Mouse (Mus musculus) testis, postnatal 14 days (tissue): ENCODE data around the gene Hoxb8.

ENCODE experiments used
- DNase-seq: peaks from one replicate; pipeline ENCODE4 v3.0.0; 2021; ENCODE audit warnings: low spot score

Hoxb8 gene

DNA sequence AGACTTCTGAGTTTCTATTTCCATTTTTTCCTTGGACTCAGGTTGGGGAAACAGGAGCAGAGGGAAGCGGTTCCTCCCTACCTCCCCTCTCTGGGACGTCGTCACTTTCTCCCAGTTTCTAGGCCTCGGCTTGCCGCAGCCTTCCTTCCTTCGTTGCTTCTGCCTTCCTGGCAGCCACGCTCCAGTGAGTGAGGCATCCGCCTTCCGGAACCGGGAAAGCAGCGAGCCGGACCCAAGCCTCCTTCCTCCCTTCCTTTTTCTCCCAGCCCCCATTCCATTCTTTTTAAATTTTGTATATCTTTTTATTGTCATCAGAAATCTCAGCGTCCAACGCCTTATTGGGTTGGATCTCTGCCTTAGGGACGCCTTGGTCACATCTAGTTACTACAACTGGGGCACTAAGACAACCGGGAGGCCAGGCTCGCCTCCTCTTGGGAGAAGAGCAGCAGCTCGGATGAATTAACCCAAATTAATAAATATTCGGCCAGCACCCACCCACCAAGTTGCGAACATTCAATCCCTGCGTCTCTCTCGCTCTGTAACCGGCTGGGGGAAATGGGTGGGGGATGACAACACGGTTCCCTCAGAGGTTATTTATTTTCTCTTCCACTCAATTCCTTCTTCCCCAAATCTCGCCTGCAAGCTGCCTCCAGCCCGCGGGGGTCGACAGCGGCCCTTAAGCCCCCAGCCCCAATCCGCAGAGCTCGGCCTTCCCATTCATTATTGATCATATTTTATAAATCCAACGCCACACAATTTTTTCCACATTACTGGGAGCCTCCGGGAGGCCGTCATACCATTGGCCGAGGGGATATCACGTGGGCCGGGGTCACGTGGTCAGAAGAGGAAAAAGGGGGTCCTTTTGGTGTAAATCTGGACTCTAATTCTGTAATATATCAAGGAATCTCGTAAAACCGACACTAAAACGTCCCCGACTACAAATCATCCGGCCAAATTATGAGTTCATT is 4.3 kb downstream of the Hoxb8 start, which contains the start of gene Hoxb7:
Gene Hoxb7 (plus strand): TSS at position 853 of the 968 bp plus-strand sequence.
- no peak for DNase-seq

DNA sequence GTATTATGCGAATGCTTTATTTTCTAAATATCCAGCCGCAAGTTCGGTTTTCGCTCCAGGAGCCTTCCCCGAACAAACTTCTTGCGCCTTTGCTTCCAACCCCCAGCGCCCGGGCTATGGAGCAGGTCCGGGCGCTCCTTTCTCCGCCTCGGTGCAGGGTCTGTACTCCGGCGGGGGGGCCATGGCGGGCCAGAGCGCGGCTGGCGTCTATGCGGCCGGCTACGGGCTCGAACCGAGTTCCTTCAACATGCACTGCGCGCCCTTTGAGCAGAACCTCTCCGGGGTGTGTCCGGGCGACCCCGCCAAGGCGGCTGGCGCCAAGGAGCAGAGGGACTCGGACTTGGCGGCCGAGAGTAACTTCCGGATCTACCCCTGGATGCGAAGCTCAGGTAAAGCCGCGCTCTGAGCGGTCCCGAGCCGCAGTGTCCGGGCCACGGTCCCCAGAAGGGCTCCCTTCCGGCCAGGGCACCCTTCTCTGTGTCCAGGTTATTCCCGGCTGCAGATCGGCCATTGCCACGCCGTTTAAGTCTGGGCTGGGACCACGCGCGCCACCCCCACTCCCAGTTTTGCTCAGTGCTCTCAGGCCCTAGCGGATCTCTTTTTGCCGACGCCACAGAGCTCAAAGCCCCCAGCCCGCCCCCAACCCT is 5.2 kb downstream of the Hoxb8 start:
- DNase-seq: no peak

DNA sequence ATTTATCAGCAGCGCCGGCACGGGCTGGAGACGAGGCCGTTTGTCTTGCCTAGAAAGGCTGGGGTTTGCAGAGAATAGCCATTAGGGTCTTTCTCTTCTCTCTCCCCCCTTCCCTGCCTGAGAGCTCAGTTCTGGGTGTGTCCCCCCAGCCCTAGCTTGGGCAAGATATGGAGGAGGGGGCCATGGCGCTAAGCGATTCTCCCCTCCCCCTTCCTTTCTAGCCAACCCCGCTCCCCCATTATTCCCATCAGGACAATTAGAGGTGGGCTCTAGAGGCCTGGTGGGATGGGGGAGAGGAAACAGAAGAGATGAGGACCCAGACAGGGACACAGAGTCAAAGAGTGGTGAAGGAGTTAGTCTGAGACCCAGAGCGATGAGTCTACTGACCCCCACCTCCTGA is 5.7 kb downstream of the Hoxb8 start:
- no peak for DNase-seq

DNA sequence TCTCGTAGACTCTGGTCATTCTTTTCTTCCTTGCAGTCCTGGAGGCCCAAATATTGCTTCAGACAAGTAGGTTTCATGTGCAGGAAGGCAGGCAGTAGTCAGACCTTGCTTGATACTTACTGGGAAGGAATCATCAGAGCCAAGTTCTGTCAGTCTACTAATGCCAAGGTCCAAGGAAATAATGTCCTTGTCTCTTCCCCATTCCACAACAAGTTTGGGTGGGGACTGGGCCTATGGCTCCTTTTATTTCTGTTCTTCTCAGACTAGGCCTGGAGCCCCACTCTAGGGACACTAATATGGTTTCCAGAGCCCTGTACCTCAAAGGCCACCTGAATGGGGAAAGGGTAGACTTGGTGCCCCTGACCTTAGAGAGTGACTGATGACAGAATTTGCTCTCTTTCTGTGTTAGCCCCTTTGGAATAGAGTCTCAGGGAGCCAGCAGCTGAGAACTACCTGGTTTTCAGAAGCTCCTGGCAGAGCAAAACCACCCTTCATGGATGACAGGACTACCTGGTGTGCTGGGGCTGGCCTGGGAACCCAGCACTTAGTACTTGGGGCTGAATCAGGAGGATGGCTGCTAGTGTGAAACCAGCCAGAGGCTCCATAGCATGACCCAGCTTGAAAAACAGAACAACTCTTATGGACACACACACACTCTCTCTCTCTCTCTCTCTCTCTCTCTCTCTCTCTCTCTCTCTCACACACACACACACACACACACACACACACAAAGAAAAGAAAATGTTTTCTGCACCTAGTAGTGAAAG is 6.9 kb downstream of the Hoxb8 start:
- no peak for DNase-seq

DNA sequence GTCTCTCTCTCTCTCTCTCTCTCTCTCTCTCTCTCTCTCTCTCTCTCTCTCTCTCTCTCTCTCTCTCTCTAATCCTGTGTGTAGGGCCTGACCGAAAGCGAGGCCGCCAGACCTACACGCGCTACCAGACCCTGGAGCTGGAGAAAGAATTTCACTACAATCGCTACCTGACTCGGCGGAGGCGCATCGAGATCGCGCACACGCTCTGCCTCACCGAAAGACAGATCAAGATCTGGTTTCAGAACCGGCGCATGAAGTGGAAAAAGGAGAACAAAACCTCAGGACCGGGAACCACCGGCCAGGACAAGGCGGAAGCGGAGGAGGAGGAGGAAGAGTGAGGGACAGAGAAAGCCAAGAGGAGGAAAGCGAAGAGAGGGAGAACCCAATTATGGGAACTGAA is 7.6 kb downstream of the Hoxb8 start:
- DNase-seq: no peak

DNA sequence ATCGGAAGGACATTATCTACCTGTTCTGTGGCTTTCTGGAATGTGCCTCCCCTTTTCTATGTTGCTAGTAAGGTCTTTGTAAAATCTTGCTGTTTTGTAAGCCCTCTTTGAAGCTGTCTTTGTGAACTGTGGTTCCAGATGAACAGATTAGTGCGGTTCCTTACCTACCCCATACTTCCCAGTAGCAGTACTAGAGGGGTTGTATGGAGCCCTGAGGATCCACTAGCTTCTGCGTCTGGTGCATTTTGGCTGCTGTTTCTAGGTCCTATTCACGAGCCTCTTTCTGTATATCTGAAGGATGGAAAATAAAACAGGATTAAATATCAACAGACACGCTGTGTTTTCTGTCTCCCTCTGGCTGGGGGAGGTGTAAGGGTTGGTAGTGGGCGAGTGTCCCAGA is 8.1 kb downstream of the Hoxb8 start:
- no peak for DNase-seq

DNA sequence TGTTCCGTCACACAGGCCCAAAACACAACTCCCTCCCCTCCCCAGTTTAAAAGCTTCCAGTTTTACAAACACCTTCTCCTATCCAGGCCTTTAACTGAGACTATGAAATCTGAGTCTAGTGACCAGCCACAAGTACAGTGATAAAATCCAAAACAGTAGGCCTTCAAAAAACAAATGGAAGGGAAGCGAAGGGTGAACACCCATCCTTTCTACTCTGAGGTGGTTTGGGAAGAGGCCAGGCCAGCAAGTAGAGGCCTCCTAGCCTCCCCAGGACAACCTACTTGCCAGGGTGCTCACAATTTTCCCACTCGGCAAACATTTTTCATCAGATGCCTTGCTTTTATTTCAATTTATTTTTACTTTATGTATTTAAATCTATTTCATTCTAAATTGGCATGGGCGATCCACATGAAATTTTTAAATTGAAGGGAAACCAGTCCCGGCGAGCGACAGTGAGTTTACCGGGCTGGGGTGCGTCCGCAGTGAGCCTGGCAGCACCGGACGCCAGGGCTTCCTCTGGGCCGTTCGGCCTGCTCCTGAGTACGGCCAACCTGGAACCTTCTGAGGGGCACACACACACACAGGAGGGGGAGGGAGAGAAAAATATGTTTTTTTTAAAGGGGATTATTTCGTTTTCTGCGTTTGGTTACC is 9.1 kb downstream of the Hoxb8 start:
- DNase-seq: no peak

DNA sequence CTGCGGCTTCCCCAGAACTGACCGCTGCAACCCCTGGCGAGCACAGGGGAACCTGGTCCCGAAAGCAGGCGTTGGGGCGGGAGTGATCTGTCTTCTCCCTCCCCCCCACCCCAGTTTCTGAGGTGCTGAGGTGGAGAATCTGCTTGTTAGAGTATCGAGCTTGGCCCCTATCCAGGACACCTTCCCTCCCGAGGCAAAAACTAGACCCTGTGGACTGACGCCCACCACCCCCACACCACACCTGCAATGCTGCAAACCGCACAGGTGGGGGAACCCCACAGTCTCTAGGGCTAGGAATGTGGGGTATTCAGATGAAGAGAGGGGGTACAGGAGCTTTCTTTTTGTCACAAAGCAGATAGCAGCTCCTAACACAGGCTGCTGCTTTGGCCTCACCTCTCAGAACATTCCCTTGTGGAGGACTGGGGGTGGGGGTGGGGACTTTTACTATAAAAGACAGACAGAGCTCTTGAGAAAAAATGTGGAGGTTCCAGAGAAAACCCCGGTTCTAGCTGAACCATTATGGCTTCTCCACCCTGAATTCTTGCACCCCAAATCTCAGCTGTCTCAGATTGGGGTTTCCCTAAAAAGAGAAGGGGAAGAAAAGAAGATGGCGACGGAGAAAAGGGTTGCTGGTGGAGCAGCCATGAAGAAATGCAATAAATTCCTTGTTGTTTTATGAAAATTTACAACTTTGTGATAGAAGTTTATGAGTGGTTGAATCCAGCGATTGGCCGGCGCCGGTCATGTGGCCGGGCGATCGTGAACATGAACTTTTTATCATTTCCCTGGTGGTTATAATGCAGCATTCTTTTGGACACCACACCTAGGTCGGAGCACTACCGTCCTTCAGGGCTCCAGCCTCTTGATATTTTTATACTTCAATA is 10.2 kb downstream of the Hoxb8 start, which contains the start of gene Hoxb6:
Gene Hoxb6 (plus strand): TSS at position 796 of the 884 bp plus-strand sequence.
- DNase-seq: no peak

DNA sequence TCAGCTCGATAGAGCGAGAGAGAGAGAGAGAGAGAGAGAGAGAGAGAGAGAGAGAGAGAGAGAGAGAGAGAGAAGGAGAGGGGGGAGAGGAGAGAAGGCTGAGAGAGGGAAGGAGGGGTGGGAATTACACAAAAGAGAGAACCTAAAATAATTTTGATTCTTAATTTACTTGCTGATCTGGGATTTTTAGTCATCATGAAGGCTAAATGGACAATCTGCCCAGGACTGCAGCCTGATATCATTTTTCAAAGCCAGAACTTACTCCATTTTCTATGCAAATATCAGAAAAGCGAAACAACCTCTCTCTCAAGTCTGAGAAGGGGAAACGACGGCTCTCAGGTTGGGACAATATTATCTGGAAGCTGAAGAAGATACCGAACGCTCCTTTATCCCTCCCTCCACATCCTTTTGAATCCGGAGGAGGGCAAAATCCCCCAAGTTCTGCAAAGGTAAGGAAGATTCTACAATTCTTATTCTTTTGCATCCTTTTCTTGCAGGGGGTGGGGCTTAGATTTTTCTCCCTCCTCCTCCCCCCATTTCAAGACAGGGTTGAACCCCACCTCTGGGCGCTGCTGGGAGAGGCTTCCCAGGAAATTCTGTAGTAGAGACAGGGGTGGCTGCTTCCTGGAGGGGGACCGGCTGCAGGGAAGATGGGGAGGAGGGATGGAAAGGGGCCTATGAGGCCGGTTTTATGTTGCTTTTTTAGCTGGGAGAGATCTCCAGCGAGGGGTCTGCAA is 11.0 kb downstream of the Hoxb8 start:
- DNase-seq: no peak

DNA sequence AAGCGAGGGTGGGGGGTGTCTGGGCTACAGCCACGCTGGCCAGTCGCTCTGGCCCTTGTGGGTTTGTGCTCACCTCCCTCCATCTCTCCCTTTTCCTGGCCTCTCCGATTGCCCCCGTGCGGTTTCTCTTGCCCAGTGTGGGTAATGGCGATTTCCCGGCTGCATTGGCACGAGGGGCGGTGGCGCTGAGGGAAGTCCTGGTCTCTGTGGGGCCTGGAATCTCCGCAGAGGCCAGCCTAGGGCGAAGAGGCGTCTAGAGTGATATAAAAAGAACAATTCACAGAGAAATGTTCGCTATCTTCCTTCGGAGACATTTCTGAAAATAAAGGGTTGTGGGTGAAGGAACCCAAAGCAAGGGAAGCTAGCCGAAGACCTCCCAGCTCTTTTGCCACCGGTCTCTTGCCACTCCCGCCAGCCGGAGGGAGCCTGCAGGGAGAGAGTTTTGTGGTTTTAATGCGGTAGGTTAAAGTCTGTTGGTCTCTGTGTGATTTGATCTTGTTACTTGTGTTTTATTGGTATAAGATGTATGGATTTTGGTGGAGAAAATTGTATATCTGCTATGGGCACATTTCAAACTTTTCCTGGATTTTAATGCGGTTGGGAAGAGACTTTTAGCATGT is 11.7 kb downstream of the Hoxb8 start:
- DNase-seq: no peak

DNA sequence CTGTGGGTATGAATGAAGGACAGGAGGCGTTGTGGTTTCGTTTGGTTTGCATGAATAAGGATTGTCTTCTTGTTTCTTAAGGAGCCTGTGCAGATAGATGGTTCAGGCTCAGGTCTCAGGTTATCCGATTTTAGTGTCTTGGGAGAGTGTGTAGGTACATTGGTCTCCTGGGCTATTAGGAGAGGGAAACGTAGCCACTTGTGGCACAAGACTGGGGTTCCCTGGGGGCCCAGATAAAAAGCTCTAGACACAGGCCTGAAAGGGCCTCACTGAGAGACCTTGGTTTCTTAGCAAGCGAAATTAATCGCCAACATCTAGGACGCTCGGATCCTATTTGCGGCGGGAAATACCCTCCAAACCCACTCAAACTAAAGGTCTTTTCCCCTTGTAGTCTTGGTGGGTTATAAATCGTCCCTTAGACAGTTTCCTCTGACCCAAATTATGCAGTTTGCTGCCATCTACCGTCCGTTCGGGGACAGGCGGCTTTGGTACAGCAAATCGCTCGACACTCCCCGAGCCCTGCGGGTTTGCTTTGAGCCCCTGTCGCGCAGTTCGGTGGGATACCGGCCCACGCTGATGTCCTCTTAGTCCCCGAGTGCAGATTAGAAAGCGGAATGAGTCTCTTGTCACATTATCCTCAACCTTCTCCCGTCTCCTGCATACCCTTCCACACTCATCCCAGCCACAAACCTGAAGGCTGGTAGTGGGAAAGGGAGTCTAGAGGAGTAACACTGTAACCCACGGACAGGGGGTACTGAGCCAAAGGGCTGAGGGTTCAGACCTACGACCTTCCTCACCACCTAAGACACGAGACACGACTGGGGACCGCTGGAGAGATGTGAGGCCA is 12.8 kb downstream of the Hoxb8 start:
- DNase-seq: peak; percentile 52

DNA sequence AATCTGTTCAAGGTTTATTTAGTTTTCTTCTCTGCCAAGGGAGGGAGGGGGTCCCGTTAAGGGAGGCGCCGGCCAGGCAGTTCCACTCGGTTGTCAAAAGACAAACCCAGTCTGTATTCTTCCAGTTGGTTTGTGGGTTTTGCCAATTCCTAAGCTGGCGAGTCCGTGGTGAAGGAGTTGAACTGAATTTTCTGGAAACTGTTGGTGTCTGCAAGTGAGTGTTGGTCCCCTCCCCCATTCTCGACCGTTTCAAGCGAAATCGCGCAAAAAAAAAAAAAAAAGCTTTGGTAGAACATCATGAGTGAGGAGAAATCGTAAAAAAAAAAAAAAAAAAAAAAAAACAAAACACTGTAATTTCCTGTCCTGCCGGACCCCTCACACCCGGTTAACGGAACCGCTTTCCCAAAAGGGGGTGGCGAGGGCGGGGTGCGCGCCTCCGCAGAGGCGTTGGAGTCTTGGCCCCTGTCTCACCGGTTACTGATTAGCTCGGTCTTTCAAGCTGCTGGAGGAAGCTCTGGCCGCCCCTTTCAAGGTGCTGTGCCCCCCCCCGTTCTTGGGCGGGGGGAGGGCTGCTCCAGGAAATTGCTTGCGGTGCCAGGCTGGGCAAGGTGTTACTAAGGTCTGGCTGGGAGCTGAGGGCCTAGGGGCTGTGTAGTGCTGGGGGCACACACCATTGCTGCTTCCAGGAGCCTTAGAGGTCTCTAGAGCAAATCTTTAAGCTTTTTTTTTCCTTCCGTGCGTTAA is 13.6 kb downstream of the Hoxb8 start:
- DNase-seq: no peak

DNA sequence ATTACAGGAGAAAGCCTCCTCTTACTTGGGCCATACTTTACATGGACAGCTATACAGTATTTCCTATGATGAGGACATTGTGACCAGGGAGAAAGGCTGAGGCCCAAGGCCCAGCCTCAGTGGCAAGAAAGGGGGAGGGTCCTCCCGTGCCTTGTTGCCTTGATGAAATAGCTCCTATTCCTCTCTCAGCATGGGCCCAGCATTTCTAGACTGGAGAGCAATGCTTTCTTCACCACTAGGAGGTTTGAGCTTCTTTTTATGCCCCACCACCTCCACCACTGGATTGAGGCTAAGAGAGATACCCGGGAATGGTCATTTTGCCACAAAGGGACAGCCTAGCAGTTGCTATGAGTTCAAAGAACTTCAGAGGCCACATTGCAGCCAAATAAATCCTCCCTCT is 15.3 kb downstream of the Hoxb8 start:
- DNase-seq: no peak

DNA sequence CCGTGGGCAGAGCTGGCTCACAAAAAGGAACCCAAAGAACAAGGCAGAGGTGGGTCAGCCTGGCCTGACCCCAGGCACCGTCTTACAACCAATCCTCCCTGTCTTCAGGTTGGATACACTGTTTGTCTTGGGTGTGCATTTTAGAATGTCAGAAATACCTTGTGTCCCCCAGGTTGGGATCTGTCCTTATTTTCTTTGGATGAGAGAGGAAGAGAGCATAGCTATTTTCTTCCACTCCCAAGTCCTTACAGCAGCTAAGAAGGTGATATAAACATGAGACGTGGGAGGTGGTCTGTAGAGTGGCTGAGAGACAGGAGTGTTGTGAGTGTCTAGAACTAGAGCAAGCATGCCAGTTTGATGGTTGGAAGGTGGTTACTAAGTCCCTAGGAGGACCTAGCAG is 15.7 kb downstream of the Hoxb8 start:
- DNase-seq: no peak

DNA sequence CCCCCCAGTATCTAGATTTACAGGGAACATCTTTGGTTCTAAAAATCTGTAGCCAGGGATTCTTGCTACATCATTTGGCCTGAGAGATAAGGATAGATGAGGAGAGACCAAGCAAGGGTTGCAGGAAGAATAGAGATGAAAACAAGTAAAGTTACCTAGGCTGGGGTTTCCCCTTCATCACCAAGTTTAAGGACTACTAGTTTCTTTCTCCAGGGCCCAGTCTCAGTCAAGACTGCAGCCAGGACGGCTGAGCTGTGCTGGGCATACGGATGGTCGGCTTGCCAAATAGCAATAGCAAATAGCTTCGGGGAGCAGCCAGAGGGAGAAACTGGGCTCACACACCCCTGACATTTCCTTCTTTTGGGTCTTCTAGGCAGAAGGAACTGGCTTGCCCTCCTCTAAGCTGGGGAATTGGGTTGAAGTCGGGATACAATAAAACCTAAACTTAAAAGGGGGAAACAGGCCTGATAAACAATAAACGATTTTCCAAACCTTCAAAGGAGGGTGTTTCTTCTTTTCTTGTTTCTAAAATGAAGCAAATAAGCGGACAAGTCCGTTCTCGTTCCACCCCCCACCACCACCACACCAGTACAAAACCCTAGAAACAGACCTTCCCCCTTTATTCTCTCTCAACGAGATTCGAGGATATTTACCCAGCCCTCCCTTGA is 16.4 kb downstream of the Hoxb8 start:
- no peak for DNase-seq

DNA sequence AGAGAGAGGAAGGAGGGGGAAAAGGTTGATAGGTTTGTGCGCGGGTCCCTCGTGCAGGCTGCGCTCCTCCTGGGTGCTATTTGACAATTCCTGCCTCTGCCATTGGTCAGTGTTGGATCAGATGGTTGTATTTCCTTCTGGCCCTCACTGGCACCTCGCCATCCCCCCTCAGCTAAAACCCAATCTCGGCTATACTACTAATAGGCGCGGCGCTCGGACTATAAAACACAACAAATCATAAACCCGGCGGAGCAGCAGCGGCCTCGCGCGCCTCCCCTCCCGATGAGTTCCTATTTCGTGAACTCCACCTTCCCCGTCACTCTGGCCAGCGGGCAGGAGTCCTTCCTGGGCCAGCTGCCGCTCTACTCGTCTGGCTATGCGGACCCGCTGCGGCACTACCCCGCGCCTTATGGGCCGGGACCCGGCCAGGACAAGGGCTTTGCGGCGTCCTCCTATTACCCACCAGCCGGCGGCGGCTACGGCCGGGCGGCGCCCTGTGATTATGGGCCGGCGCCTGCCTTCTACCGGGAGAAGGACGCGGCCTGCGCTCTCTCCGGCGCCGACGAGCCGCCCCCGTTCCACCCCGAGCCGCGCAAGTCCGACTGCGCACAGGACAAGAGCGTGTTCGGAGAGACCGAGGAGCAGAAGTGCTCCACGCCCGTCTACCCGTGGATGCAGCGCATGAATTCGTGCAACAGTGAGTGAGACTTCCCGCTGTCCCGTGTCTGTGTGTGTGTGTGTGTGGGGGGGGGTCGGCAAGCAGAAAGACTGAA is 17.4 kb downstream of the Hoxb8 start:
- DNase-seq: no peak

DNA sequence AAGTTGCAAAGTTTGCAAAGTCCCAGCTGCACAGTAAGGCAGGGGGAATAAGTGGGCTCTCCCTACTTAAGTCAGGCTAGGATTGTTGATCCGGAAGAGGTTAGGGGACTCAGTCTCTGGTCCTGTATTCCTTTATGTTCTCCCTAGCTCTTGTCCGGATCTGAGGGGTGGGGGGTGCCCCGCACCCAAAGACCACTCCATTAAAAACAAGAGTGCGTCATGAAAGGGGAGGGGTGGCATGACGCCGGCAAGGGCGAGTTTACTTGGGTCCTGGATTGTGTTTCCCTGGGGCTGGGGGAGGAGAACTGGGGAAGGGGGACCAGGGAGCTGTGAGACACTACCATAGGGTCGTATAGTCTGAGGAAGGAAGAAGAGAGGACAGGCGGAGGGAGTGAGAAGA is 18.1 kb downstream of the Hoxb8 start:
- DNase-seq: no peak
